Mouse (Mus musculus) neural tube, embryonic 14.5 days (tissue): ENCODE results near the gene Avil. TPM values are rescaled to one million over a fixed set of nuclear protein-coding genes. Genes with fewer than 3 reads are reported as not detected.
A peak's percentile ranks its signal among the peaks of the same experiment; 100 is the strongest.

Experiments
- ATAC-seq: fragments of 200-750 bp; cut with Nextera tagmentation; 2 replicates; pipeline ENCODE4 v1.8.0; 2017; ENCODE audit warnings: low read depth, mild to moderate bottlenecking, moderate TSS enrichment, moderate library complexity
- H3K27ac ChIP-seq: fragments of 300-500 bp; sonication (generic); 2 replicates; pipeline ENCODE4 v1.5.1; 2014; ENCODE audit warnings: low read depth, mild to moderate bottlenecking, control low read depth, low read length, moderate library complexity, mixed read lengths
- H3K27me3 ChIP-seq: fragments of 300-500 bp; sonication (generic); 2 replicates; pipeline ENCODE4 v1.6.1; 2014; ENCODE audit warnings: low read length; ENCODE audit not compliant: control insufficient read depth, insufficient read depth
- H3K36me3 ChIP-seq: fragments of 300-500 bp; sonication (generic); 2 replicates; pipeline ENCODE4 v1.6.1; 2014; ENCODE audit warnings: low read length, mixed read lengths; ENCODE audit not compliant: control insufficient read depth, insufficient read depth
- H3K4me1 ChIP-seq: fragments of 300-500 bp; sonication (generic); 2 replicates; pipeline ENCODE4 v1.6.1; 2014; ENCODE audit warnings: low read length; ENCODE audit not compliant: control insufficient read depth, insufficient read depth
- H3K4me2 ChIP-seq: fragments of 300-500 bp; sonication (generic); 2 replicates; pipeline ENCODE4 v1.6.1; 2014; ENCODE audit warnings: mild to moderate bottlenecking, low read depth, low read length, control low read depth
- H3K4me3 ChIP-seq: fragments of 300-500 bp; sonication (generic); 2 replicates; pipeline ENCODE4 v1.5.1; 2014; ENCODE audit warnings: low read depth, low read length, control low read depth, mixed read lengths
- H3K9ac ChIP-seq: fragments of 300-500 bp; sonication (generic); replicated peaks from 2 replicates; pipeline ENCODE4 v1.6.1; 2014; ENCODE audit warnings: low read depth, mild to moderate bottlenecking, control low read depth, low read length, mixed read lengths
- H3K9me3 ChIP-seq: fragments of 300-500 bp; sonication (generic); 2 replicates; pipeline ENCODE4 v1.6.1; 2016; ENCODE audit warnings: low read length; ENCODE audit not compliant: control insufficient read depth
- WGBS: fragments of 180-500 bp; shearing (Covaris S2); extraction: QIAGEN DNeasy Blood & Tissue Kit; methylation state at CpG from one replicate; pipeline ENCODE4 v1.1.7; 2014; 5-methylcytosine and 5-hydroxymethylcytosine counted together
- polyA plus RNA-seq: library from polyadenylated mRNA; unstranded; fragments of >200 nt; fragmentation: Nextera tagmentation; extraction: Ambion mirVana; gene quantifications from 2 replicates; pipeline ENCODE4 v1.2.1, GENCODE M21; 2014

The Avil gene
- polyA plus RNA-seq, 1 experiment from 2014 or later = 0.15 TPM

DNA sequence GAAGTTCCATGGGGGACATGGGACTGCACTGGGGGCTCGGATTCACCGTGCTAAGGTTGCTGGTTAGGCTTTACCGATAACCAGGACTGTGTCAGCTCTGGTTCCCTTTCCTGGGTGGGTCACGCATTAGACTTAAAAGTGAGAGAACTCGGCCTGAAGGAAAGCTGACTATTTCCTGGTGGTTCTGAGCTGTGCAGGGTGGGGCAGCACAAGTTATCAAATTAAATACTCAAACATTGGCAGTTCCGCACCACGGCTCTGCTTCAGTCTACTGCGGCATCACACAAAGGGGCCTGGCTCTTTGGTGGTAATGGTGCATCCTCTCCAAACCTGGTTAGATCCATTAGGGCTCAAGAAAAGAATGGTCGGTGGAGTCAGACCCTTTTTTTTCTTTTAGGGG is 788 bp downstream of the Avil start:
- no peak overlapping the region for H3K4me2 ChIP-seq
- ATAC-seq = no peak
- whole genome bisulfite sequencing = 86% methylated on average over 9 of the region's 9 CpGs
- H3K4me1 ChIP-seq = no peaks in the 10 kb centered on the region
- no peaks in the 10 kb centered on the region for H3K27me3 ChIP-seq
- no peak overlapping the region for H3K9ac ChIP-seq
- H3K4me3 ChIP-seq = no peak overlapping the region
- peaks cover 18% of the 10 kb centered on the region for H3K36me3 ChIP-seq
- H3K9me3 ChIP-seq = no peaks in the 10 kb centered on the region
- no peak overlapping the region for H3K27ac ChIP-seq

DNA sequence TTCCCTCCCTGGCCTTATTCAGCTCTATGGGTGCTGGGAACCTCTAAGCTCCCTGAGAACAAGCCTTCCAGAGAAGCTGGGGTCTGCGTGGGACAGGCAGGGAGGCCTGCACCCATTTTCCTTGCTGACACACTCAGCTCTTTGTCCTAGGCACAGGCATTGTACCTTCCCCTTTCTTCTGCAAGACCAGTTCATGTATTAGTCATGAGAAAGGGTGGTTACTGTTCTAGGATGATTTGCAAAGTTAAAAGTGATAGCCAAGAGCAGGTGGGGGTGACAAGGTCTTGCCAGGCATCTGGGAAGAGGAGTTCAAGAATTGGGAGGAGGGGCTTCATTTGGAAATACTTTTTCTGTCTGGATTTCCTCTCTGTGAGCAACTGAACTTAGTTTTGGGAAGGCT is 1.5 kb downstream of the Avil start:
- no peak for ATAC-seq
- H3K9me3 ChIP-seq = no peaks in the 10 kb centered on the region
- H3K36me3 ChIP-seq = peaks cover 18% of the 10 kb centered on the region
- H3K27ac ChIP-seq = no peak overlapping the region
- 59% methylated on average over 1 of the region's 1 CpGs for WGBS
- H3K4me1 ChIP-seq = no peaks in the 10 kb centered on the region
- no peak overlapping the region for H3K4me3 ChIP-seq
- no peaks in the 10 kb centered on the region for H3K27me3 ChIP-seq
- H3K4me2 ChIP-seq = no peak overlapping the region
- no peak overlapping the region for H3K9ac ChIP-seq

DNA sequence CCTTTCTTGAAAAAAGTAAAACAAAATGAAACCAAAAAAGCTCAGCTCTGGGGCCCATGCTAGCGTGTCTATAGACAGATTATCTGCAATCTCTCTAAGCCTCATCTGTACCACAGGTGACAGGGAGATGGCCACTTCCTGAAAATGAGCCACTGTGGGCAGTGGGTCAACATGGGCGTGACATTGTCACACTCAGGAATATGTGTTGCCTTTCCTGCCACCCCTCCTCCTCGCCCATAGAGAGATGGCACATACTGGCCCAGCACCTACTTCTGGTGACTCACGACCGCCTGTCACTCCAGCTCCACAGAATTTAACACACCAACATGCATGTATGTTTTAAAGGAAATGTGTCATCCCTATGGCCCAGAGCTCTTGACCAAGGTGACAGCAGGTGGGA is 2.3 kb downstream of the Avil start:
- ATAC-seq = no peak
- 95% methylated on average over 5 of the region's 5 CpGs for WGBS

DNA sequence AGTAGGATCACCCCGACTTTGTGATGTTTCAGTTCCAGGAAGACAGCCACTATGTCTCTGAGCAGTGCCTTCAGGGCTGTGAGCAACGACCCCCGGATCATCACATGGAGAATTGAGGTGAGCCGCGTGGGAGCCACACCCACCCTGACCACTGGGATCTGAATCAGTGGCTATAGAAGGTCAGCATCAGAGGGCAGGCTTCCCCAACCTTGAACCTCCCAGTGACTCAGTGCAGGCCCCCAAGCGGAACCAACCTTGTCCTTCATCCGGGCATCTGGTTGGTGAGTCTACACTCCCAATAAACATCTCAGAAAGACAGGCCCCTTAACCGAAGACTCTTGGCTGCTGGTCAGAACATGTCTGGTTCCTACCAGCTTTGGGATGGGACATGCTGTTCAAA is 2.8 kb downstream of the Avil start:
- H3K9me3 ChIP-seq = no peaks in the 10 kb centered on the region
- H3K4me3 ChIP-seq = no peak overlapping the region
- H3K27ac ChIP-seq = no peak overlapping the region
- no peaks in the 10 kb centered on the region for H3K27me3 ChIP-seq
- no peaks in the 10 kb centered on the region for H3K4me1 ChIP-seq
- 0 out of 2 replicates have a peak, but pooled peaks cover 6% of the 10 kb centered on the region for H3K36me3 ChIP-seq
- no peak overlapping the region for H3K4me2 ChIP-seq
- no peak overlapping the region for H3K9ac ChIP-seq
- WGBS = 89% methylated on average over 8 of the region's 8 CpGs
- ATAC-seq = no peak

More for the DNA sequence above, 2.3 kb downstream of the Avil start:
- Histone ChIP-seq H3K4me1 (no peaks in the 10 kb centered on the region), H3K9me3 (no peaks in the 10 kb centered on the region), H3K9ac (no peak overlapping the region), H3K4me2 (no peak overlapping the region), H3K27me3 (no peaks in the 10 kb centered on the region), H3K27ac (no peak overlapping the region), H3K36me3 (peaks cover 12% of the 10 kb centered on the region; the same call in 1 of the 2 replicates), H3K4me3 (no peak overlapping the region)

DNA sequence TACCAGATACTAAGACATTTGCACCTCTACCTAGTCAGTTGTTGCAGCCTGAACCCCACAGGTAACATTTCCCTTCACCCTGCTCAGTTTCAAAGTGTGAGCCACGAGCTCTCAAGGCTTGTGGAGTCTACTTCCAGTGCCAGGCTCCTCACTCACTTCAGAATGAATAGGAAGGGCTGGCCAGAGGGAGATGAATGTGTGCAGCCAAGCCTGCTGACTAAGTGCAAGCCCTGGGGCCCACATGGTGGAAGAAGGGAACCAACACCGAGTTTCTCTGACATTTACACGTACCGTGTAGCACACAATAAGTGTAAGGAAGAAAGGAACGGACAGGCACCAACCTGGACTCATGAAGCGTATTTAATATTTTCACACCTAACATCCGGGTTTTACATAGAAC is 3.3 kb downstream of the Avil start:
- Histone ChIP-seq H3K4me3 (no peak overlapping the region), H3K4me2 (no peak overlapping the region), H3K27ac (no peak overlapping the region), H3K9ac (no peak overlapping the region), H3K27me3 (no peaks in the 10 kb centered on the region), H3K36me3 (0 out of 2 replicates have a peak, but pooled peaks cover 6% of the 10 kb centered on the region), H3K9me3 (no peaks in the 10 kb centered on the region), H3K4me1 (no peaks in the 10 kb centered on the region)
- 85% methylated on average over 7 of the region's 7 CpGs for WGBS
- ATAC-seq = no peak

DNA sequence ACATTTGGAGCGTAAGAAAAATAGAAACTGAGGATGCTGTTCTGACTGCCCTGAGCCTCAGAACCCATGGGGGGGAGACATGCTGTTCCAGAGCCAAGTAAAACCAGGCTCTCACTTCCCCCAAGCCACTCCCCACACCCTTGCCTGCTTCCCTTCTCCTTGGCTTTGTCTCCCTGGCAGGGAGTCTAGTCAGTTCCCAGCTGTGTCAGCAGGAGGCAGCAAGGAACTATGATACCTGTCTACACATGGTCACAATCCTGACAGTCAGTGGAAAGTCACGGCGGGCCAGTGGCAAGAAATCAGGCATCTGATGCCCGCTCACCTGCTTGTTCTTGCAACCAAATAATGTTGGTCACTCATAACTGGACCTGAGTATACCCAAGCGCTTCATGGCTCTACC is 16.0 kb downstream of the Avil start:
- Histone ChIP-seq H3K27me3 (no peaks in the 10 kb centered on the region), H3K27ac (no peak overlapping the region), H3K36me3 (no peaks in the 10 kb centered on the region), H3K9ac (no peak overlapping the region), H3K4me3 (no peak overlapping the region), H3K4me1 (no peaks in the 10 kb centered on the region), H3K4me2 (no peak overlapping the region), H3K9me3 (no peaks in the 10 kb centered on the region)
- WGBS = 66% methylated on average over 5 of the region's 5 CpGs
- ATAC-seq = no peak

DNA sequence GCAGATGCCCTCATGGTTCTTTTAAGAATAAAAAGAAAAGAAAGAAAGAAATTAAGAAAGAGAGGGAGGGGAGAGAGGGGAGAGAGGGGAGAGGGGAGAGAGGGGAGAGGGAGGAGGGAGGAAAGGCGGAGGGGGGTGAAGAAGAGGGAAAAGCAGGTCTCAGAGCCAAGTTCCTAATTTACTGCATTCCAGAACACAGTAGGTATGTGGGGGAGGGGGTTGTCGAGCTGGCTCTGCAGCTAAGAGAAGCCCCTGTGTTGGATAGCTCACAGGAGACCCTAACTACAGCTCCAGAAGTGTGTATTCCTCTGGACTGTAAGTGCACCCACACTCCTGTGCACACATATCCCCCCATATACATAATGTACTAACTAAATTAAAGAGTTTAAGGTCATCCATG is 16.6 kb downstream of the Avil start:
- H3K9ac ChIP-seq = no peak overlapping the region
- no peak overlapping the region for H3K4me2 ChIP-seq
- no peaks in the 10 kb centered on the region for H3K27me3 ChIP-seq
- H3K4me1 ChIP-seq = no peaks in the 10 kb centered on the region
- H3K4me3 ChIP-seq = no peak overlapping the region
- no peaks in the 10 kb centered on the region for H3K9me3 ChIP-seq
- WGBS = 16% methylated on average over 2 of the region's 2 CpGs
- H3K27ac ChIP-seq = no peak overlapping the region
- H3K36me3 ChIP-seq = peaks cover 5% of the 10 kb centered on the region; the same call in 1 of the 2 replicates
- ATAC-seq = no peak

DNA sequence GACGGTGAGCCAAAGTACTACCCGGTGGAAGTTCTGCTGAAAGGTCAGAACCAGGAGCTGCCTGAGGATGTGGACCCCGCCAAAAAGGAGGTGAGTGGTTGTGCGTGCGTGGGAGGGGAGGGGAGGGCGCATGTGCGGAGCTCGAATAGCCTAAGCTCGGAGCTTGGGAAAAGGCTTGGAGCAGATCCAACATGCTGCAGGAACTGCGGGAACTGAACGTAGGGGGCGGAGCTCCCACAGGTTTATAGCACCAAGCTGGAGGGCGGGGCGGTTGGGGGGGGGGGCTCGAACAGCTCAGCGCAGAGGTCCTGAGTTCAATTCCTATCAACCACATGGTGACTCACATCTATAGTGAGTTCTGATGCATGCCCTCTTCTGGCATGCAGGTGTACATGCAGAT is 17.9 kb downstream of the Avil start:
- ATAC-seq = no peak
- H3K27ac ChIP-seq = no peak overlapping the region
- peaks cover 16% of the 10 kb centered on the region; the same call in 1 of the 2 replicates for H3K36me3 ChIP-seq
- no peak overlapping the region for H3K4me2 ChIP-seq
- no peaks in the 10 kb centered on the region for H3K9me3 ChIP-seq
- no peak overlapping the region for H3K9ac ChIP-seq
- 69% methylated on average over 16 of the region's 16 CpGs for WGBS
- H3K27me3 ChIP-seq = no peaks in the 10 kb centered on the region
- H3K4me1 ChIP-seq = no peaks in the 10 kb centered on the region
- H3K4me3 ChIP-seq = no peak overlapping the region

DNA sequence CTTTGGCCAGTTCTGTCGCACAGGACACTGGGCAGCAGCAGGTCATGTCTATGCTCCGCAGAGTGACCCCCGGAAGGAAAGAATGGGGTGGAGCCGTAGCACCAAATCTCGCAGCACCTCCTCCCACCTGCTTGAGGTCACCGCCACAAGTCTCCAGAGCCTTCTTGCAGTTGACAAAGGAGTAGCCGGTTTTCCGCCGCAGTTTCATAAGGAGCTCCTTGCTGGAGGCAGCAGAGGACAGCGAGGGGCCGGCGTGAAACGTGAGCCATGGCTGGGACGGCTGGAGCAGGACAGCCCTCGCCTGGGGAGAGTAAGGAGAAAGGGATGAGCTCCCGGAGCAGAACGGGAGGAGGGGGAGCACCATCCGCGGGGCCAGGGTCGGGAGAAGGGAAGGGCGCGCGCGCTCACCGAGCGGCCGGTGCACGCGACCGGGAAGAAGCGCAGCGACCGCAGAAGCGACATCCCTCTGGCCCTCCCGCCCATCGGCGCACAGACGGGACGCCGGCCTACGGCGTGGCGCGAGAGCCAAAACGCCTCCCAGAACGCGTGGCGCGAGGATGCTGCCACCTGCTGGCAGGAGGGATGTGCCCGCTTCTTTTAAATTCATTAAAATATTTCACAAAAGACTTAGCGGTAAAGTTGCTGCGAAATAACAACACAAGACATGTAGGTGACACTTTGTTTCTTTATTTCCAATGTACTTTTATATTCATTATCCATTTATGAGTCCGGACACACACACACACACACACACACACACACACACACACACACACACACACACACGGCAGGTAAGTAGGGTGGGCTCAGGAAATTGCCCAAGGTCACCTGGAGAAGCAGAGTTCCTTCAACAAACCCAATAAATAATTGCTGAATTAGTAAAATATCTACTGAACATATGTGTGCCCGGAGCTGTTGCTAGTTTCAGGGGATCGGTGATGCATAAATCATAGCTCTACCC is 30.1 kb downstream of the Avil start, which contains the start of gene Tsfm:
Gene Tsfm (minus strand): TSS at position 505 of the 961 bp plus-strand sequence.
- Histone ChIP-seq H3K27ac (peak within 1 kb of the TSS; percentile 67; the same call in 1 of the 2 replicates), H3K9ac (peak within 1 kb of the TSS; percentile 82), H3K9me3 (no peaks in the 10 kb centered on the region), H3K4me3 (peak within 1 kb of the TSS; percentile 86), H3K4me1 (peaks cover 8% of the 10 kb centered on the region; the same call in 1 of the 2 replicates), H3K4me2 (peak within 1 kb of the TSS; percentile 79), H3K36me3 (peaks cover 20% of the 10 kb centered on the region), H3K27me3 (no peaks in the 10 kb centered on the region)
- peak; percentile 91 for ATAC-seq
- 5% methylated on average over 49 of the region's 56 CpGs for WGBS
